Mouse (Mus musculus) thymus, adult 2 months (tissue): ENCODE measurements at regions not wholly inside any gene's neighbourhood (a gene's known extent, or its start where the extent isn't known, plus 50 kb on each side); places are given as distances from the start of the nearest gene placed in this dataset.

Source experiments
- CTCF ChIP-seq: fragments of 200-500 bp; IDR thresholded peaks from 2 replicates; pipeline ENCODE4 v1.5.1; 2012; ENCODE audit warnings: mild to moderate bottlenecking, control low read depth, low read length, moderate library complexity, borderline replicate concordance; ENCODE audit not compliant: control insufficient read depth, poor library complexity, insufficient read depth; ENCODE audit errors: extremely low read depth
- POLR2A ChIP-seq: fragments of 200-500 bp; IDR thresholded peaks from 2 replicates; pipeline ENCODE4 v1.6.1; 2012; ENCODE audit warnings: mild to moderate bottlenecking, low read length, control low read depth, moderate library complexity; ENCODE audit not compliant: control insufficient read depth, poor library complexity, insufficient read depth; ENCODE audit errors: extremely low read depth

DNA sequence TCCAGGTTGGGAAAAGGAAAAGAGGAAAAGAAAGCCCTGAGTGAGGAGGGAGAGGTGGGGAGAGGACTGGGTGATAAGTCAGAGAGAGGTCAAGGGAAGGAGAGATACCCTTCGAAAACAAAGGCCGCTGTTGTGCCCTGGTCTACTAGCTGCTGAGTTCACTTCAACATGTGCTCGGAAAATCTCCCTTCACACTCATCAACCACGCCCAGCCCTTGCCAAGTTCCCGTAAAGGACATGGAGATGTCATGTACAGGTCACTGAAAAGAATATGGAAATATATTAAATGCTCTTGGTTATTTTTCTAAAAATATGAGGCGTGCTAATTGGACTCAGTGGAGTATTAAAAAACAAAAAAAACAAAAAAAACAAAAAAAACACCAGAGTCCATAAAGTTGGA is 359.5 kb upstream of the Actbl2 start:
- TF ChIP-seq CTCF: no peak
- no peak for TF ChIP-seq POLR2A
